Comparison of ENCODE assay signal across 19 mouse cellular contexts in the genomic region with DNA sequence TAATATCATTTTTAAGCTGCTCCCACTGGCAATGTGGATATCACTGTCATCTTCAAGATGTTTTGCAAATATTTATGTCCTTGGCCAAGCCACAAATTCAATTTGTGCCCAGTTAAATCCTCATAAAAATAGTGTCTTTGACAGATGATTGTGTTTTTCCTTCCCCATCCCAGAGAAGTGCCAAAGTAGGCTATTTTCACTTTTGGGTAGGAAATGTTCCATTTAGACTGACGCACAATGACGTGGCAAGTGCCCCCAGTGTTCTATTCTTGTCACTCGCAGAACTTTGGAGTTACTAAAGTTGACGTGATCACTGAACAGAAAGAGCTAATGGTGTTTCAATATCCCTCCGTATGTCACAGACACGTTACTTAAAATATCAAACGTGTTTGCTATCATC.
DNase-seq lines count a peak whose midpoint lies in the region; ATAC-seq and TF ChIP-seq lines count a peak whose summit lies in the region.
"Had no signal": no experiment of that assay in that cellular context is flagged by ENCODE, and none has a peak within 500 bp of the region (broad histone marks: within the 10 kb centered on the region; RNA-seq: fewer than 3 reads in every experiment).

No protein-coding gene starts in this region.

- no peak for ATAC-seq in inflammation-experienced regulatory T-cells, adult 6 months
- ATAC-seq in granulocyte monocyte progenitor cell, adult 5-6 weeks (replicated peaks; ENCODE audit: poor library complexity, severe bottlenecking), result no peak

- no peak overlapping the region for H3K4me3 ChIP-seq in layer of hippocampus, adult 2 months
- H3K4me3 ChIP-seq: embryonic facial prominence, embryonic 13.5 days; liver, embryonic 13.5 days; midbrain, embryonic 10.5 days had no signal

- no peak overlapping the region for H3K27ac ChIP-seq in layer of hippocampus, adult 2 months
- H3K27ac ChIP-seq: embryonic facial prominence, embryonic 13.5 days; hindbrain, embryonic 14.5 days; liver, embryonic 13.5 days; midbrain, embryonic 10.5 days had no signal

- peak; percentile 24 to 67 for DNase-seq in frontal cortex, adult 2 months (ENCODE audit: extremely low spot score in 1 of 2, low spot score in 1 of 2)
- no peak for DNase-seq in frontal cortex, postnatal 25 days (ENCODE audit: low spot score in 2 of 2)
- DNase-seq in 3134 (ENCODE audit: extremely low read depth, insufficient read length, low spot score), result peak; percentile 8
- peak; percentile 14 to 27 for DNase-seq in layer of hippocampus, adult 2 months (ENCODE audit: low spot score in 2 of 2)
- DNase-seq in left cerebral cortex, postnatal 25 days (ENCODE audit: low spot score in 2 of 2), result peak; percentile 41 to 85
- DNase-seq in cerebellum, postnatal 10 days, result no peak
- DNase-seq: B cell, adult 2 months; cerebellum, adult 2 months; gastrocnemius, postnatal 10 days; heart, postnatal 10 days; kidney, adult 11 months; kidney, postnatal 14 days; liver, embryonic 13.5 days; lung, postnatal 14 days had no signal

- no peak for TF ChIP-seq CTCF in layer of hippocampus, adult 2 months (conservative IDR thresholded peaks at IDR 0.05)

- intact Hi-C loops in left cerebral cortex, postnatal 25 days (cut with DNase I), result loop anchor here (5.0 kb wide), 1 partner anchor 226 kb away; no protein-coding TSS in a partner anchor

Comparison
In these comparisons a context has a peak if more than half of its experiments do, and no peak if none do; other contexts are left out.
1. DNase-seq: peak in frontal cortex, adult 2 months (2 of 2), 3134 (single experiment), layer of hippocampus, adult 2 months (2 of 2) and left cerebral cortex, postnatal 25 days (2 of 2); none in frontal cortex, postnatal 25 days (0 of 2) and cerebellum, postnatal 10 days (0 of 2).